Mouse (Mus musculus): ENCODE results near the gene Cpe. TPM values are rescaled to one million over a fixed set of nuclear protein-coding genes. Genes with fewer than 3 reads are reported as not detected.
"Not testable (repeated sequence)": the region's sequence is repeated elsewhere in the genome, so short reads cannot be mapped to it uniquely, and the experiment has no call there.

Cpe gene
- polyA plus RNA-seq, 1 experiment from 2014 or later = 160 TPM

DNA sequence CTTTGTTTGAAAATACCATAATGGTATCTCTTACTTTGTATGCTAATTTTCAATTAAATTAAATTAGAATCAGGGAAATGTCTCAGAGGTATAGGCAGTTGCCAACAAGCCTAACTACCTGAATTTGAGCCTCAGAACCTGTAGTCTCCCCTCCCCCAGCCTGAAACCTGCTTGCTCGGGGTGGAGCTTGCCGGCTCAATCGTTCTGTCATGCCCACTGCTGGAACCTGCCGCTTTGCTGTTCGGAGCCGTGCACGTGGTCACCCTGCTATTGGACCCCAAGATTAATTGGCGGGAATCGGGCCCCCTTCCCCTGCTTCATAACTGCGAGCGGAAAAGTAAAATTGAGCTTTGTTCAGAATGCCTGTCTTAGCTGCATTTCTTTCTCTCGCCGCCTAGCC, 26.5 kb downstream of the Cpe start:
- H3K4me3 ChIP-seq; H3K27me3 ChIP-seq (ENCODE audit: insufficient read depth, poor library complexity, severe bottlenecking); H3K4me1 ChIP-seq (replicated peaks); H3K27ac ChIP-seq; H3K9me3 ChIP-seq; H3K36me3 ChIP-seq; DNase-seq (ENCODE audit: low spot score): not testable (repeated sequence)
- 60% methylated on average over 13 of the region's 13 CpGs for WGBS

DNA sequence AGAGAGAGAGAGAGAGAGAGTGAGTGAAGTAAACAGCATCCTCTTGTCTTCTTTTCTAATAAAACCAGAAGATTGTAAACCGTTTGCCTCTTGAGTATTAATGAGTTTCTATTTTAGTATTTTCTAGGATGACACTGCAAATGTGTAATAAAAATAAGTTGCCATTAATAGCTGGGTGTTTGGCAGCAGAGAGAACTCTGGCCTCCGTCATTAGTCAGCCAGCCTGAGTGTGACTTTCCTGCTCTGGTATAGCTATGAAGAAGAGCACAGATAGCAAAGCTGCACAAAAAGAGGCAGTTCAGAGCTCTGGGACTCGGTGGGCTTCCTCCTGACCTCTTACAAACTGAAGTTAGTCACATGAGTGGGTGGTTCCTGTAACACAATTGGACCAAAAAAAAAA, 27.3 kb downstream of the Cpe start:
- Histone ChIP-seq H3K27me3 (ENCODE audit: insufficient read depth, poor library complexity, severe bottlenecking) (no peaks in the 10 kb centered on the region), H3K36me3 (no peaks in the 10 kb centered on the region), H3K27ac (no peak overlapping the region), H3K4me1 (replicated peaks) (no peaks in the 10 kb centered on the region), H3K4me3 (no peak overlapping the region), H3K9me3 (no peaks in the 10 kb centered on the region)
- 68% methylated on average over 3 of the region's 3 CpGs for WGBS
- DNase-seq (ENCODE audit: low spot score) = no peak

DNA sequence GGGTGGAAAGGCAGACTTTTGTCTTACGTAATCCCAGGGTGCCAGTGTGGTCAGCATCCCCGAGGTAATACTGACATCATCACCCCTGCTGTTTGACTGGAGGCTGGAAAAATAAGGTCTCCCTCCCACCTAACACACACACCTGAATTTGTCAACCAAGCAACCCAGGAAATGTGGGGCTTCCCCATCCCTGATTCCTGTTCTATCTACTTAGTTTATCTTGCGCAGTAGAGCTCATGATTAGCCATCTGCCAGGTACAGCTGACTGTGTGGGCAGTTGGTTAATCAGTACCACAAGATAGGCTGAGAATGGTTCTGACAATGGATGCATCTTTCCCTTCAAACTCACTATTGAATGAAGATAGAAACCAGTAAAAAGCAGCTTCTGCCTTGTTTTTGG, 28.0 kb downstream of the Cpe start:
- H3K27ac ChIP-seq = no peak overlapping the region
- H3K4me1 ChIP-seq (replicated peaks) = no peaks in the 10 kb centered on the region
- DNase-seq (ENCODE audit: low spot score) = no peak
- H3K27me3 ChIP-seq (ENCODE audit: insufficient read depth, poor library complexity, severe bottlenecking) = no peaks in the 10 kb centered on the region
- H3K4me3 ChIP-seq = no peak overlapping the region
- H3K9me3 ChIP-seq = no peaks in the 10 kb centered on the region
- H3K36me3 ChIP-seq = no peaks in the 10 kb centered on the region
- 69% methylated on average over 3 of the region's 3 CpGs for WGBS

DNA sequence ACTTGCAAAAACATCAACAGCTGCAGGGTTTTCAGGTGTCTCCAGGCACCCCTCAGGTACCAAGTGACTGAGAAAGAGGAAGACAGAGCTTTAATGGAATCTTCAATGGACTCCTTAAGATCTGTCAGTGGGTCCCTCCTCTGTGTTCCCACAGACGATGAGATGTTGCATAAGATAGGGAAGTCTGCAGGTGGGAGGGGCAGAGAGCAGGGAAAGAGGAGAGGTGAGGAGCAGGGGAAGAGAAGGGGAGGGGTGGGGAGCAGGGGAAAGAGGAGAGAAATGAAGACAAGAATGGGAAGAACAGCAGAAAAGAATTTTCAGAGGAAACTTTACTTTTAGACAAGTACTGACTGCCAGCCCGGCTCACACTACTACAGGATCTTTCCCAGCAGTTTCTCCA, 28.5 kb downstream of the Cpe start:
- H3K36me3 ChIP-seq = no peaks in the 10 kb centered on the region
- H3K27ac ChIP-seq = no peak overlapping the region
- no peaks in the 10 kb centered on the region for H3K9me3 ChIP-seq
- H3K27me3 ChIP-seq (ENCODE audit: insufficient read depth, poor library complexity, severe bottlenecking) = no peaks in the 10 kb centered on the region
- WGBS = 47% methylated on average over 2 of the region's 2 CpGs
- H3K4me1 ChIP-seq (replicated peaks) = no peaks in the 10 kb centered on the region
- DNase-seq (ENCODE audit: low spot score) = no peak
- H3K4me3 ChIP-seq = no peak overlapping the region

DNA sequence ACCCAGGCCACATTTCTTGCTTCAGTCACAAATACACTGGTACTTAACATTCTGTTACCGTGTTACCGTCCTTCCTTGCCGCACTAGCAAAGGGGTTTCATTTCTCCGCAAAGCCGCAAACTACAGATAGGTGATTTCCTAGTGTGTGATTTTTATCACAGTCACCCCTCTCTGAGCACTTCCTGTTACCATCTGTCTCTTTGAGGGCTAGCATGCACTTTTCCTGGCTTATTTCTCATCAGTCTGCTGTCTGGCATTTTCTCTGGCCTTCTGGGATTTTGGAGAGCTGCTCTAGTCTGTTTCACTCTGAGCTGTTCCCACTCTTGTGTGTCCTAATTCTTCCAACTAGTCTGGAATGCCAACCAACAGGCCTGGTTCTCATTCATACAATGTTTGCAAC, 33.8 kb downstream of the Cpe start:
- H3K36me3 ChIP-seq = peaks cover 4% of the 10 kb centered on the region; the same call in 1 of the 2 replicates
- DNase-seq (ENCODE audit: low spot score) = no peak
- H3K27ac ChIP-seq = no peak overlapping the region
- no peak overlapping the region for H3K4me3 ChIP-seq
- H3K9me3 ChIP-seq = no peaks in the 10 kb centered on the region
- 92% methylated on average over 5 of the region's 5 CpGs for WGBS
- peaks cover 15% of the 10 kb centered on the region for H3K4me1 ChIP-seq (replicated peaks)
- no peaks in the 10 kb centered on the region for H3K27me3 ChIP-seq (ENCODE audit: insufficient read depth, poor library complexity, severe bottlenecking)

DNA sequence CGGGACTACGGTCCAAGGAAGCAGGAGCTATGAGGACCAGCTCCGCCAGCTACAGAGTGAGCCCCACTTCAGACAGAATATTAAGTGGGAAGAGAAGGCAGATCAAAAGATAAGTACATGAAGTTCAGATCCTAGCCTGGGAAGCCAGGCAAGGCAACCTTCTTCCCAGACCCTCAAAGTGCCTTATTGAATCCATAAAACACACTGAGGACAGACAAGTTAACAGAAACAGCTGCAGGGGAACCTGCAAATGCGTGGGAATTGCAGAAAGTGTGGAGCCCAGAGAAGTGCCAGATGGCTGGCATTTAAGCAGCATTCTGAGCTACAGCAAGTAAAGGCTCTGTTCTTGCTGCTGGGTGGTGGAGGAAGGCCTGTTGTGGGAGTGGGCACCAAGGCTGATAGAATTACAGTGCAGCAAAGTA, 34.9 kb downstream of the Cpe start:
- Histone ChIP-seq H3K27me3 (ENCODE audit: insufficient read depth, poor library complexity, severe bottlenecking) (no peaks in the 10 kb centered on the region), H3K9me3 (no peaks in the 10 kb centered on the region), H3K4me1 (replicated peaks) (peaks cover 15% of the 10 kb centered on the region), H3K36me3 (peaks cover 4% of the 10 kb centered on the region; the same call in 1 of the 2 replicates), H3K27ac (no peak overlapping the region), H3K4me3 (no peak overlapping the region)
- 82% methylated on average over 4 of the region's 4 CpGs for WGBS
- DNase-seq (ENCODE audit: low spot score) = no peak

DNA sequence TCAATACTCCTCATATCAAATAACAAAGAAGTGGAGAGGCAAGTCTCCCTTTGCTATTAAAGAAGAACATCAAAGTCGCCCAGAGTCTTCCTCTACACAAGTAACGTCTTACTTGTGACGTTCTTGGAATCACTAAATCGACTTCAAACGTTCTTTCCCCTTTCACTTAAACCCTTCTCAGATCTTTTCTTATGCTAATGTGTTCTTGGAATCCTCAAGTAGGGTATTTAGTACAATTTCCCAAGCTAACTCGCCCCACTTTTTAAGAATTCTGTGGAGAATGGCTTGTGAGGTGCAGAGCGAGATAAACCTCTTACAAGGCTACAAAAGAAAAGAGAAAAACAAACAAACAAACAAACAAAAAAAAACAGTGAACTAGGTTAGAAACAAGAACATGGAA, 35.3 kb downstream of the Cpe start:
- Histone ChIP-seq H3K9me3 (no peaks in the 10 kb centered on the region), H3K36me3 (peaks cover 4% of the 10 kb centered on the region; the same call in 1 of the 2 replicates), H3K4me1 (replicated peaks) (peaks cover 15% of the 10 kb centered on the region), H3K27ac (no peak overlapping the region), H3K4me3 (no peak overlapping the region), H3K27me3 (ENCODE audit: insufficient read depth, poor library complexity, severe bottlenecking) (no peaks in the 10 kb centered on the region)
- 28% methylated on average over 7 of the region's 7 CpGs for WGBS
- no peak for DNase-seq (ENCODE audit: low spot score)

DNA sequence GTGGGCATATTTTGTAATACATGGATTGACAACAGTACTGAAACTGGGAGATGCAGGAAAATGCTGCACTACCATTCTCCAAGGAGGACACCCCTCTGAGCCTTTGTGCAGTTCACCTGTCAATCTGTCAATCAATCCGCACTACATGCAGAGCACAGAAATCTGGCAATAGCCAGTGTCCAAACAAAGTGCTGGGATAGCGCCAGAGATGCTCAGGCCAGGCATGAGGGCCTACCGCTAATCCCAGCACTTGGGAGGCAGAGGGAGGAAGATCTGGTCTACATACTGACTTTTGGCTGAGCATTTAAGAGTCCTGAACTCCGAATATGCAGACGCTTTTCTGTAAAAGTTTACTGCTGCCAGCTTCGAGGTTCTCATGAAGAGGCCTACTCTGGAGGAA, 37.0 kb downstream of the Cpe start:
- no peak for DNase-seq (ENCODE audit: low spot score)
- H3K27ac ChIP-seq = no peak overlapping the region; the same call in 1 of the 2 replicates
- no peaks in the 10 kb centered on the region for H3K27me3 ChIP-seq (ENCODE audit: insufficient read depth, poor library complexity, severe bottlenecking)
- H3K36me3 ChIP-seq = peaks cover 4% of the 10 kb centered on the region; the same call in 1 of the 2 replicates
- no peak overlapping the region for H3K4me3 ChIP-seq
- WGBS = 77% methylated on average over 6 of the region's 6 CpGs
- H3K4me1 ChIP-seq (replicated peaks) = peaks cover 15% of the 10 kb centered on the region
- no peaks in the 10 kb centered on the region for H3K9me3 ChIP-seq

DNA sequence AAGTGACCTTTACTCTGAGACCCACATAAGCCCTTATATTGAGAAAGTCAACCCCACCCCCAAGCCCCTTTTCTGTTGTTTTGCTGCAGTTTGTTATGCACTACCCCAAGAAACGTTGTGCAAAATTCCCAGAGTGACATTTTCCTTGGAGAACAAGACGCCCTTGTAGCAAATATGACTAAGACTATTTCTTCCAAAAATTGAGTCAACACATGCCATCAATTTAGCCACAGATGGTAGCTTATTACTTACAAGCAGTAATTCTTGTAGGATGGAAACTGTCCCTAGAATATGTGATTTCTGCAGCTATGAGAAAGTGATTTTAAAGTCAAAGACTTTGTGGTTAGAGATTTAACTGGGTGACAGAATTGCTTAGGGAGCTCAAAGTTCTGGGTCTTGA, 37.8 kb downstream of the Cpe start:
- WGBS = 81% methylated on average over 2 of the region's 2 CpGs
- H3K36me3 ChIP-seq = peaks cover 4% of the 10 kb centered on the region; the same call in 1 of the 2 replicates
- H3K4me1 ChIP-seq (replicated peaks) = peaks cover 15% of the 10 kb centered on the region
- no peak overlapping the region for H3K27ac ChIP-seq
- DNase-seq (ENCODE audit: low spot score) = no peak
- H3K4me3 ChIP-seq = no peak overlapping the region
- H3K27me3 ChIP-seq (ENCODE audit: insufficient read depth, poor library complexity, severe bottlenecking) = no peaks in the 10 kb centered on the region
- H3K9me3 ChIP-seq = no peaks in the 10 kb centered on the region

DNA sequence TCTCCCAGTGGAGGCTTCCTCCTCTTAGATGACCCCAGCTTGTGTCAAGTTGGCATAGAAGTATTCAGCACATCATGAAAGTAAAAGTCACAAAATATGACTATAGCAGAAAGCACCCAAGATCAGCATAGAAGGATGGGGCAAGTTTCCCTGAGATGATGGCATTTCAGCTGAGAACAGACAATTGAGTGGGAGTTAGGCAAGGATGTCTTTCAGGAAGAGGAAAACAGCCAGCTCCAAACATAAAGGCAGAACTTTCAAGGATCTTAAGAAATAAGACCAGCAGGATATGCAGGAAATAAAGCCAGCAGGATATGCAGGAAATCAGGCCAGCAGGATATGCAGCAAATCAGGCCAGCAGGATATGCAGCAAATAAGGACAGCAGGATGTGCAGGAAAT, 40.6 kb downstream of the Cpe start:
- Histone ChIP-seq H3K4me1 (replicated peaks) (peaks cover 4% of the 10 kb centered on the region; the same call in 1 of the 2 replicates), H3K27ac (no peak overlapping the region), H3K4me3 (no peak overlapping the region), H3K9me3 (no peaks in the 10 kb centered on the region), H3K36me3 (peaks cover 4% of the 10 kb centered on the region; the same call in 1 of the 2 replicates), H3K27me3 (ENCODE audit: insufficient read depth, poor library complexity, severe bottlenecking) (no peaks in the 10 kb centered on the region)
- no peak for DNase-seq (ENCODE audit: low spot score)

DNA sequence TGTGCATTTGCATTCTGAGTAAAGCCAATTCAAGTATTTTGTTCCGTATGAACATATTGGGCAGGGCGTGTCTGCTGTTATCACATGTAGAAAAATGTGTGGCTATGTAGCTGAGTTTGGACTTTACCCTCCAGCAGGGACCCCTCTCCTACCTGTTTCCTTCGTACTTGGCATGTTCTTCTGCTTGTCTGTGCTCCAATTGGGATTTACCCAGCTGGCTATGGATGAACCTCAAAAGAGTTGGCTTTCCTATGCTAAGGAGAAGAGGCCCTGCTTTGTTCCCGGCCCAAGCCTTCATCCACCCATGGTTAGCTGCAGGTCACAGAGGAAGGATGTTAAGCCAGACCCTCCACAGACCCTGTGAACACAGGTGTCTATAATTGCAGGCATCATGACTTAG, 44.8 kb downstream of the Cpe start:
- WGBS = 93% methylated on average over 4 of the region's 4 CpGs
- no peak overlapping the region for H3K4me3 ChIP-seq
- no peaks in the 10 kb centered on the region for H3K9me3 ChIP-seq
- H3K36me3 ChIP-seq = no peaks in the 10 kb centered on the region
- H3K27me3 ChIP-seq (ENCODE audit: insufficient read depth, poor library complexity, severe bottlenecking) = no peaks in the 10 kb centered on the region
- no peak for DNase-seq (ENCODE audit: low spot score)
- no peak overlapping the region for H3K27ac ChIP-seq
- H3K4me1 ChIP-seq (replicated peaks) = no peaks in the 10 kb centered on the region

DNA sequence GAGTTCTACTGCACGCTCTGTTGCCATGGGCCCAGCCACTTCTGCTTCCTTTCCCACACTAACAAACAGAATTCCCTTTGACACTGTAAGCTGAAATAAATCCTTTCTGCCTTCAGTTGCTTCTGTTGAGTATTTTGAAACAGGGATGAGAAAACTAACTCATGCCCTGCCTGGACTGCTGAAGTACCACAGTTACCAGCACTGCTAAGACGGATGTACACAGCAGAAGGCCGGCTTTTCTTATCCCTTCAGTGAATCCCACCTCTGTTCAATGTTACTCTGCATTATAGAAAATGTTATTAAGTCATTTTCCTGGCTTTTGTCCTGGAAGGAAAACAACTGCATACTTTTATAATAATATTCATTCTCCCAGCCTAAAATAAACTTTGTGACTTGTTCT, 45.7 kb downstream of the Cpe start:
- Histone ChIP-seq H3K4me1 (replicated peaks) (no peaks in the 10 kb centered on the region), H3K4me3 (no peak overlapping the region), H3K36me3 (no peaks in the 10 kb centered on the region), H3K27me3 (ENCODE audit: insufficient read depth, poor library complexity, severe bottlenecking) (no peaks in the 10 kb centered on the region), H3K9me3 (no peaks in the 10 kb centered on the region), H3K27ac (no peak overlapping the region)
- DNase-seq (ENCODE audit: low spot score) = no peak
- WGBS = 93% methylated on average over 3 of the region's 3 CpGs

DNA sequence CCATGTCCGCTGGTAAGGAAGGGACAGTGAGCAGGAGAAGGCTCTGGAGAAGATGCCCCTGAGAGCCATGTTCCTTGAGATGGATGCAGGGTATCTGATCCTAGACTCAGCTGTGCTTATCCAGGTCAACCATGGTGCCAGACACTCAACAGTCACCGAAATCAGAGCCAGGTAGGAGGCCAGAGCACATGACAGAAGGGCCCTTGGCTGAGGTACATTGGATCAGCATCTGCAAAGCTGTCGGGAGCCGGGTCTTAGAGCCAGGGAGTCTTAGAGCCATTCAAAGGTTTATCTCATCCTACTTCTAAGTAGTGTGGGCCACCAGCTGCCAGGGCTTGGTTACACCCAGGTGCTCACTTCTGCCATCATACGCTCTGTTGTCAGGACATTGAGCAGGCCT, 46.4 kb downstream of the Cpe start:
- 95% methylated on average over 5 of the region's 5 CpGs for WGBS
- H3K4me3 ChIP-seq = no peak overlapping the region
- H3K9me3 ChIP-seq = no peaks in the 10 kb centered on the region
- no peak for DNase-seq (ENCODE audit: low spot score)
- H3K27me3 ChIP-seq (ENCODE audit: insufficient read depth, poor library complexity, severe bottlenecking) = no peaks in the 10 kb centered on the region
- no peaks in the 10 kb centered on the region for H3K4me1 ChIP-seq (replicated peaks)
- H3K36me3 ChIP-seq = no peaks in the 10 kb centered on the region
- no peak overlapping the region for H3K27ac ChIP-seq

Data from hindbrain, embryonic 10.5 days (tissue).